Mouse (Mus musculus): ENCODE measurements around the gene Ddx42.

- TF ChIP-seq EP300 (IDR thresholded peaks at IDR 0.05; ENCODE audit: low read depth): no peak
- TF ChIP-seq CTCF (IDR thresholded peaks at IDR 0.05; ENCODE audit: low read depth): no peak
Observed at GRCm38 (mm10) chr11:106267311-106267852, 50.7 kb downstream of the Ddx42 start.

Data from liver, embryonic 14.5 days (tissue).